Mouse (Mus musculus): ENCODE measurements around the gene Pacsin2. TPM values are rescaled to one million over a fixed set of nuclear protein-coding genes. Genes with fewer than 3 reads are reported as not detected.

Pacsin2 gene
- polyA plus RNA-seq, 1 experiment from 2014 or later = 24.3 TPM

DNA sequence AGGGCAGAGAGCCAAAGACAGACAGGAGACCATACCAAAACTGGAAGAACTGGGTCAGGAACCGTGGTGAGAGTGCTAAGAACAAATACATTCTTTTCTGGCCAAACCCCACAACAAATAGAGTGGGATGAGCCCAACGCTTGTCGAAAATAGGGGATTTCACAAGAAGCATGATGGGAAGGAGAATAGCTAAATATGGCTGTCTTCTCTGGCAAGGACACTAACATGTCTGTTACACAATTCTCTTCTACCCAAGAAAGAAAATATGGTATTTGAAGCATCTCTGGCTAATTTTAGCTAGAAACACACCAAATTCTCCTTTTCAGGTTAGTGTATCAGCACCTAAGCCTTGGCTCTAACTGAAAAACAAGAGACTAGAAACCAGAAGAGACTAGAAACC lies 104.3 kb downstream of the Pacsin2 start:
- TF ChIP-seq CTCF (IDR thresholded peaks at IDR 0.05; ENCODE audit: low read depth) (no peak), EP300 (IDR thresholded peaks at IDR 0.05; ENCODE audit: low read depth) (no peak)
- H3K27me3 ChIP-seq (ENCODE audit: insufficient read depth, low read length) = no peaks in the 10 kb centered on the region
- no peaks in the 10 kb centered on the region for H3K36me3 ChIP-seq (replicated peaks; ENCODE audit: insufficient read depth, low read length)

DNA sequence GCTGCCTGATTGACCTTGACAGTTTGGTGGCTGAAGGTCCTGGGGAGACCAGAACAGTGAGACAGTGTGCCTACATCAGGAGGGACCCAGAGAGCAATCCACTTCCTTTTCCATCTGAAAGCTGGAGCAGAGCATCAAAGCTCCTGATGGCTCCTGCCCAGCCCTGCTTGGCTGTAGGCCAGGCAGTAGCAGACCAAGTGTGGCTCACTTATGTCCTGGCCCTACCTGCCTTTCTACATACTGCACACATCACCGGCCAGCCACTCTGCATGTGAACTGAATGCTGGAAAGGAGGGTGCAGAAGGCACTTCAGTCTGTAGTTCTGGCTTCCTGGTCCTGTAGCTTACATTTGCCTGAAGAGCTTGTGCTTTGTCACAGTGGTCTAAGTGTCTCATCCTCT lies 105.9 kb downstream of the Pacsin2 start:
- Histone ChIP-seq H3K4me2 (ENCODE audit: low read depth, low read length) (no peak overlapping the region), H3K27ac (ENCODE audit: low read depth) (no peak overlapping the region), H3K27me3 (ENCODE audit: insufficient read depth, low read length) (no peaks in the 10 kb centered on the region), H3K36me3 (replicated peaks; ENCODE audit: insufficient read depth, low read length) (no peaks in the 10 kb centered on the region), H3K9ac (replicated peaks) (no peak overlapping the region), H3K4me3 (ENCODE audit: low read depth, low read length) (no peak overlapping the region), H3K4me1 (ENCODE audit: insufficient read depth) (no peaks in the 10 kb centered on the region), H3K9me3 (ENCODE audit: low read length) (no peaks in the 10 kb centered on the region)
- no peak for DNase-seq
- TF ChIP-seq EP300 (IDR thresholded peaks at IDR 0.05; ENCODE audit: low read depth) = no peak
- no peak for TF ChIP-seq CTCF (IDR thresholded peaks at IDR 0.05; ENCODE audit: low read depth)
- 95% methylated on average over 1 of the region's 1 CpGs for whole genome bisulfite sequencing (ENCODE audit: insufficient replicate concordance)
- ATAC-seq = no peak

More for the DNA sequence above, 104.3 kb downstream of the Pacsin2 start:
- Histone ChIP-seq H3K9me3 (ENCODE audit: low read length) (no peaks in the 10 kb centered on the region), H3K4me3 (ENCODE audit: low read depth, low read length) (no peak overlapping the region), H3K4me2 (ENCODE audit: low read depth, low read length) (no peak overlapping the region), H3K9ac (replicated peaks) (no peak overlapping the region), H3K4me1 (ENCODE audit: insufficient read depth) (no peaks in the 10 kb centered on the region), H3K27ac (ENCODE audit: low read depth) (no peak overlapping the region)
- DNase-seq (no peak), ATAC-seq (no peak)
- 72% methylated on average over 3 of the region's 3 CpGs for WGBS (ENCODE audit: insufficient replicate concordance)

DNA sequence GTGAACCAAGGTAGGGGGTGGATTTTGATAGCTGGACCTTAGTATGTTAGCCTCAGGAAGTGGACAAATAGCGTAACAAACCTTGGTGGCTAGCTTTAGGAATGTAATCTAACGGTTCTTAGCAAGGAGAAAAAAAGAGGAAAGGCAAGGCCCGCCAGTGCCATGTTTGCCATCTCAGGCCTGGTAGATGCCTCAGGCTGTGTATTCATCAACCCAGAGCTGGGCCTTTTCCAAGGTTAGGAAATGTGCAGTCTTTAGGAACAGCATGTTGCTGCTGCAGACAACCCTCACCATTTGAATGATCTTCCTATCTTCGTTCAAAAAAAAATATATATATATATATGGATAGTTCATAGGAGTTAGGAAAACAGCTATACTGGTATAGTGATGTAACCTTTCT lies 112.9 kb downstream of the Pacsin2 start:
- peaks cover 19% of the 10 kb centered on the region for H3K4me1 ChIP-seq (ENCODE audit: insufficient read depth)
- H3K9ac ChIP-seq (replicated peaks) = no peak overlapping the region
- H3K9me3 ChIP-seq (ENCODE audit: low read length) = no peaks in the 10 kb centered on the region
- H3K4me2 ChIP-seq (ENCODE audit: low read depth, low read length) = no peak overlapping the region
- H3K27ac ChIP-seq (ENCODE audit: low read depth) = no peak overlapping the region
- H3K27me3 ChIP-seq (ENCODE audit: insufficient read depth, low read length) = no peaks in the 10 kb centered on the region
- WGBS (ENCODE audit: insufficient replicate concordance) = 84% methylated on average over 4 of the region's 4 CpGs
- TF ChIP-seq EP300 (IDR thresholded peaks at IDR 0.05; ENCODE audit: low read depth) = no peak
- no peak for TF ChIP-seq CTCF (IDR thresholded peaks at IDR 0.05; ENCODE audit: low read depth)
- no peaks in the 10 kb centered on the region for H3K36me3 ChIP-seq (replicated peaks; ENCODE audit: insufficient read depth, low read length)
- ATAC-seq (no peak), DNase-seq (no peak)
- H3K4me3 ChIP-seq (ENCODE audit: low read depth, low read length) = no peak overlapping the region

DNA sequence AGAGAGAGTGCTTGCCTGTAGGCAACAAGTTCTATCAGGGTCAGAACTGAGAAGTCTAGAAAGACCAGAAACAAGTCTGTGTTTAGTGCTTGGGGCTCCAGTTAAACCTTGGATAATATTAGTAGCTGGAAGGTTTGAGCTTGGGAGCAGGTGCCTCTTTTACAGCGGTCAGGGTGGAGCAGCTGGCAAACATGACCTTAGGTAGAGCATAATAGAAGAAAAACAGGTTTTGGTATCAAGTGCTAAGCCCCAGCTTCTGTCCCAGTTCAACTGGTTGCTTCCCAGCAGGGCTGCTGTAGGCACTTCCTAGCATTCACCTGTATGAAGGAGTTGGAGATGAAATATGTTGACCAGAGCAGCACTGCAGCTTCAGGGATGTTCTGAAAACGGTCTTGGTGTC lies 113.5 kb downstream of the Pacsin2 start:
- 71% methylated on average over 2 of the region's 2 CpGs for WGBS (ENCODE audit: insufficient replicate concordance)
- no peak for TF ChIP-seq CTCF (IDR thresholded peaks at IDR 0.05; ENCODE audit: low read depth)
- TF ChIP-seq EP300 (IDR thresholded peaks at IDR 0.05; ENCODE audit: low read depth) = no peak
- Histone ChIP-seq H3K27ac (ENCODE audit: low read depth) (no peak overlapping the region), H3K4me2 (ENCODE audit: low read depth, low read length) (0 out of 2 replicates have a peak overlapping the region, but pooled peaks have one; percentile 97), H3K4me1 (ENCODE audit: insufficient read depth) (peaks cover 19% of the 10 kb centered on the region), H3K4me3 (ENCODE audit: low read depth, low read length) (no peak overlapping the region), H3K27me3 (ENCODE audit: insufficient read depth, low read length) (no peaks in the 10 kb centered on the region), H3K36me3 (replicated peaks; ENCODE audit: insufficient read depth, low read length) (no peaks in the 10 kb centered on the region), H3K9me3 (ENCODE audit: low read length) (no peaks in the 10 kb centered on the region), H3K9ac (replicated peaks) (peak overlapping the region; percentile 90; the same call in 1 of the 2 replicates)
- ATAC-seq = no peak
- DNase-seq = no peak

DNA sequence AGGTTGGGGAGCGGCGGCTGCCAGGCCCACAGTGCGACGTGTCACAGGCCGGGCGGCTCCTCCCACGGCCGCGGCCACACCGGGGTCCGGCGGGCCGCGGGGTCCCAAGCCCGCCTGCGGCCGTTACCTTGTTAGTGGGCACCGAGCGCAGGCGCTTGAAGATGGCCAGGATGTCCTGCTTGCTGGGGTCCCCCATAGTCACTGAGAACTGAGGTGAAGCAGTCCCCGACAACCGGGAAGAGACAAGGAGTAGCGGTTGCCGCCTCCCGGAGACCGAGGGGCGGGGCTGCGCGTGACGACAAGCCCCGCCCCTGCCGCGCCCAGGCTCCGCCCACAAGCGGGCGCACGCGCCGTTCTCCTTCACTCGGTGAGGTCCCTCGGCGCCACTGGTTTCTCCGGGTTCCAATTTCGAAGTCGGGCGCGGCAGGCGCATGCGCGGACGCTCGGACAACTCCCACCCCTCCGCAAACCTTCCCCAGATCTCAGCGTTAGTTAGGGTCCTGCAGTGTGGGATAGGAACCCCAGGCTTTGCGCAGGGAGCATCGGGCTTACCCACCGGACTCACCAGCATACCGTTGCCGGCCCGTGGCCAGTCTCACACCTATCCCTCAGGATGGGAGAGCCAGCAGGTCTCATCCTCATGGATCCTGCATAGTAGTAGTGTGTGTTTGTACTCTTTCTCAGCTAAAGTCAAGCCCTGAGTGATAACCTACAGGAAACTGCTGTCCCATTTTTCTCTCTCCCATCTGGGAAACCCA lies 114.3 kb downstream of the Pacsin2 start, which contains the start of gene Arfgap3:
Gene Arfgap3 (minus strand): TSS at position 294 of the 758 bp plus-strand sequence.
- no peaks in the 10 kb centered on the region for H3K27me3 ChIP-seq (ENCODE audit: insufficient read depth, low read length)
- H3K9ac ChIP-seq (replicated peaks) = peak within 1 kb of the TSS; percentile 90
- no peaks in the 10 kb centered on the region for H3K9me3 ChIP-seq (ENCODE audit: low read length)
- no peaks in the 10 kb centered on the region for H3K36me3 ChIP-seq (replicated peaks; ENCODE audit: insufficient read depth, low read length)
- H3K4me2 ChIP-seq (ENCODE audit: low read depth, low read length) = peak within 1 kb of the TSS; percentile 97
- peaks cover 23% of the 10 kb centered on the region for H3K4me1 ChIP-seq (ENCODE audit: insufficient read depth)
- DNase-seq (peak; percentile 96), ATAC-seq (peak; percentile 95)
- TF ChIP-seq EP300 (IDR thresholded peaks at IDR 0.05; ENCODE audit: low read depth) (no peak), CTCF (IDR thresholded peaks at IDR 0.05; ENCODE audit: low read depth) (no peak)
- H3K27ac ChIP-seq (ENCODE audit: low read depth) = peak within 1 kb of the TSS; percentile 72
- peak within 1 kb of the TSS; percentile 96 for H3K4me3 ChIP-seq (ENCODE audit: low read depth, low read length)
- under 1% methylated on average over 58 of the region's 60 CpGs for WGBS (ENCODE audit: insufficient replicate concordance)

DNA sequence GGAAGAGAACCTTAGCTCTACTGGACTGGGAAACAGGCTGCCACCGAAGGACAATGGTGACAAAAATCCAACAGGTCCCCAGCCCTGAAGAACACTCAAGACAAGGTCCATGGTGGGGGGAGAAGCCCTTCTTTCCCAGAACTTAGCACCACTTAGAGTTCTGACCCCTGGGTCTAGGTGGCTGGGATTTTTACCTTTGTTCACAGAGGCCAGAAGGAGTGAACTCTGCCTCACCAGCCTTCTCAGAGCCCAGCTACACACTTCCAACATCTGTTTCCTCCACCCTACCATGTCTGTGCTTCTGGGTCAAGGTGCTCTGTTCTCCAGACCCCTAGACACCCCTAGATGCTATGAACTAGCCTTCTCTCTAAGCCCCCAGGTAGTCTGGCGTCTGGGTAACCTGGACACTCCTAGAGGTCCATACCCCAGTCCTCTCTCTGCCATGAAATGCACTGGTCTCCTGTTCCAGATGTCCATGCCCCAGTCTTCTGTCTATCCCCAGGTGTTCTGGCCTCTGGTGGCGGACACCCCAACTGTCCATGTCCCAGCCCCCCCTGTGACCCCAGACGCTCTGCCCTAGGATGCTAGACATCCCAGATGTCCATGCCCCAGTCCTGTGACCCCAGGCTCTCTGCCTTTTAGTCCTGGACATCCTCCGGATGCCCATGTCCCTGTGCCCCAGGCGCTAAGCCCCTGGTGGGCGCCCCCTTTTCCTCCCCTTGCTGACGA lies 115.0 kb downstream of the Pacsin2 start:
- peak overlapping the region; percentile 96 for H3K4me3 ChIP-seq (ENCODE audit: low read depth, low read length)
- no peaks in the 10 kb centered on the region for H3K27me3 ChIP-seq (ENCODE audit: insufficient read depth, low read length)
- ATAC-seq (peak; percentile 10), DNase-seq (no peak)
- H3K9ac ChIP-seq (replicated peaks) = peak overlapping the region; percentile 90
- no peaks in the 10 kb centered on the region for H3K9me3 ChIP-seq (ENCODE audit: low read length)
- TF ChIP-seq EP300 (IDR thresholded peaks at IDR 0.05; ENCODE audit: low read depth) (no peak), CTCF (IDR thresholded peaks at IDR 0.05; ENCODE audit: low read depth) (no peak)
- H3K4me1 ChIP-seq (ENCODE audit: insufficient read depth) = peaks cover 30% of the 10 kb centered on the region
- WGBS (ENCODE audit: insufficient replicate concordance) = 21% methylated on average over 8 of the region's 8 CpGs
- H3K27ac ChIP-seq (ENCODE audit: low read depth) = peak overlapping the region; percentile 72
- peak overlapping the region; percentile 97 for H3K4me2 ChIP-seq (ENCODE audit: low read depth, low read length)
- H3K36me3 ChIP-seq (replicated peaks; ENCODE audit: insufficient read depth, low read length) = no peaks in the 10 kb centered on the region

Data from liver, postnatal 0 days (tissue).